Mouse (Mus musculus) heart, adult 2 months (tissue): Measurements from ENCODE around the gene Olfr518. TPM values are rescaled to one million over a fixed set of nuclear protein-coding genes. Genes with fewer than 3 reads are reported as not detected.

Experiments used
- DNase-seq, 2 experiments: peaks; one replicate each; pipeline ENCODE4 v3.0.0; 2021
- H3K27ac ChIP-seq: fragments of 200-600 bp; 2 replicates; pipeline ENCODE4 v1.8.1; 2022
- H3K27me3 ChIP-seq: fragments of 200-500 bp; 2 replicates; pipeline ENCODE4 v1.6.1; 2012; ENCODE audit warnings: mild to moderate bottlenecking, low read length, inconsistent platforms, mixed read lengths; ENCODE audit not compliant: control insufficient read depth, insufficient read depth
- H3K36me3 ChIP-seq: fragments of 200-500 bp; 2 replicates; pipeline ENCODE4 v1.6.1; 2012; ENCODE audit warnings: low read length, inconsistent platforms; ENCODE audit not compliant: control insufficient read depth, insufficient read depth
- H3K4me1 ChIP-seq: fragments of 200-500 bp; 2 replicates; pipeline ENCODE4 v1.6.1; 2011; ENCODE audit warnings: low read length; ENCODE audit not compliant: control insufficient read depth, insufficient read depth
- H3K4me3 ChIP-seq: fragments of 200-600 bp; 2 replicates; pipeline ENCODE4 v1.8.1; 2022
- H3K79me2 ChIP-seq: fragments of 200-500 bp; replicated peaks from 2 replicates; pipeline ENCODE4 v1.6.1; 2012; ENCODE audit warnings: mild to moderate bottlenecking, inconsistent platforms, low read length, moderate library complexity, mixed read lengths; ENCODE audit not compliant: control insufficient read depth, insufficient read depth
- H3K9ac ChIP-seq: fragments of 200-500 bp; 2 replicates; pipeline ENCODE4 v1.6.1; 2012; ENCODE audit warnings: low read depth, mild to moderate bottlenecking, control low read depth, inconsistent platforms, low read length, mixed read lengths
- CTCF ChIP-seq: fragments of 200-600 bp; IDR thresholded peaks from 2 replicates; pipeline ENCODE4 v1.8.1; 2022; ENCODE audit warnings: antibody characterized with exemption, mild to moderate bottlenecking, moderate library complexity
- EP300 ChIP-seq: fragments of 200-500 bp; IDR thresholded peaks from 2 replicates; pipeline ENCODE4 v1.6.1; 2011; ENCODE audit warnings: low read depth, low read length, control low read depth; ENCODE audit not compliant: insufficient read depth
- POLR2A ChIP-seq: fragments of 200-500 bp; IDR thresholded peaks from 2 replicates; pipeline ENCODE4 v1.6.1; 2011; ENCODE audit warnings: mild to moderate bottlenecking, low read depth, low read length, control low read depth; ENCODE audit not compliant: insufficient read depth
- WGBS: fragments of 180-500 bp; shearing (Covaris S2); methylation state at CpG from one replicate; pipeline ENCODE4 v1.1.7; 2018; 5-methylcytosine and 5-hydroxymethylcytosine counted together
- intact Hi-C: fragments of 180-260 bp; cut with DNase I; formaldehyde crosslinking; loops from one replicate; pipeline ENCODE4 v1.15.1; 2025
- polyA plus RNA-seq: library from polyadenylated mRNA; depleted of rRNA; stranded (reverse); fragments of >200 nt; gene quantifications from 2 replicates; pipeline ENCODE4 v1.2.3, GENCODE M21; 2012; rRNA removed
- total RNA-seq, 2 experiments: library from RNA; stranded (reverse); gene quantifications; 2 replicates each; pipeline ENCODE4 v1.2.3; 2021

Olfr518 gene
- total and polyA plus RNA-seq, 3 experiments = not detected

- no peak for TF ChIP-seq EP300
- TF ChIP-seq POLR2A = no peak
- TF ChIP-seq CTCF = no peak
- Histone ChIP-seq H3K9ac (no peak overlapping the region), H3K4me1 (no peaks in the 10 kb centered on the region), H3K79me2 (no peaks in the 10 kb centered on the region), H3K36me3 (no peaks in the 10 kb centered on the region), H3K27me3 (no peaks in the 10 kb centered on the region), H3K4me3 (no peak overlapping the region), H3K27ac (no peak overlapping the region)
- DNase-seq = no peak
- intact Hi-C loops = no loop called here
- WGBS = 74% methylated on average over 2 of the region's 2 CpGs
Observed at GRCm38 (mm10) chr7:108903969-108904368, 19.2 kb upstream of the Olfr518 start.

- Histone ChIP-seq H3K9ac (no peak within 1 kb of the TSS), H3K36me3 (no peaks in the 10 kb centered on the region), H3K27me3 (no peaks in the 10 kb centered on the region), H3K4me1 (no peaks in the 10 kb centered on the region), H3K79me2 (no peaks in the 10 kb centered on the region), H3K27ac (no peak within 1 kb of the TSS), H3K4me3 (no peak within 1 kb of the TSS)
- intact Hi-C loops = no loop called here
- no peak for DNase-seq
- 74% methylated on average over 5 of the region's 5 CpGs for WGBS
- TF ChIP-seq POLR2A (no peak), EP300 (no peak), CTCF (no peak)
Observed at GRCm38 (mm10) chr7:108894320-108894719, 9.5 kb upstream of the Olfr518 start, which contains the start of gene Olfr519. Gene Olfr519 (minus strand): TSS chr7:108894420.

GRCm38 (mm10) chr7:108872279-108872678 is 12.5 kb downstream of the Olfr518 start, which contains the start of gene Olfr517:
Gene Olfr517 (minus strand): TSS chr7:108872379.
- H3K79me2 ChIP-seq = no peaks in the 10 kb centered on the region
- H3K4me3 ChIP-seq = no peak within 1 kb of the TSS
- H3K36me3 ChIP-seq = no peaks in the 10 kb centered on the region
- WGBS = 47% methylated on average over 2 of the region's 2 CpGs
- DNase-seq = no peak
- no peak within 1 kb of the TSS for H3K27ac ChIP-seq
- intact Hi-C loops = no loop called here
- TF ChIP-seq CTCF (no peak), POLR2A (no peak), EP300 (no peak)
- H3K27me3 ChIP-seq = no peaks in the 10 kb centered on the region
- H3K9ac ChIP-seq = no peak within 1 kb of the TSS
- no peaks in the 10 kb centered on the region for H3K4me1 ChIP-seq

- no peaks in the 10 kb centered on the region for H3K79me2 ChIP-seq
- intact Hi-C loops = loop anchor here (2.0 to 5.0 kb wide), 2 partner anchors 47 to 84 kb away; partner anchors contain the start of gene Eif3f
- no peak within 1 kb of the TSS for H3K4me3 ChIP-seq
- DNase-seq = no peak
- H3K9ac ChIP-seq = no peak within 1 kb of the TSS
- H3K36me3 ChIP-seq = no peaks in the 10 kb centered on the region
- 79% methylated on average over 2 of the region's 2 CpGs for WGBS
- no peaks in the 10 kb centered on the region for H3K4me1 ChIP-seq
- no peaks in the 10 kb centered on the region for H3K27me3 ChIP-seq
- TF ChIP-seq CTCF = no peak
- H3K27ac ChIP-seq = no peak within 1 kb of the TSS
Observed at GRCm38 (mm10) chr7:108850429-108850828, 34.4 kb downstream of the Olfr518 start, which contains the start of gene Olfr516. Gene Olfr516 (minus strand): TSS chr7:108850529.

Other genes with a start within 250 kb of the Olfr518 start
- not detected for gene Olfr509, start 233.1 kb downstream of the Olfr518 start, total RNA-seq
- not detected in 2 replicates for gene Olfr509, start 233.1 kb downstream of the Olfr518 start, polyA plus RNA-seq
- not detected for gene Olfr510, start 218.6 kb downstream of the Olfr518 start, total RNA-seq
- gene Olfr510, start 218.6 kb downstream of the Olfr518 start, polyA plus RNA-seq = not detected in 2 replicates
- gene Olfr512, start 171.7 kb downstream of the Olfr518 start, total RNA-seq = not detected
- not detected in 2 replicates for gene Olfr512, start 171.7 kb downstream of the Olfr518 start, polyA plus RNA-seq
- not detected for gene Olfr513, start 134.0 kb downstream of the Olfr518 start, total RNA-seq
- gene Olfr513, start 134.0 kb downstream of the Olfr518 start, polyA plus RNA-seq = not detected in 2 replicates
- gene Olfr514, start 59.0 kb downstream of the Olfr518 start, total RNA-seq = not detected
- gene Olfr514, start 59.0 kb downstream of the Olfr518 start, polyA plus RNA-seq = not detected in 2 replicates
- gene Olfr516, start 34.5 kb downstream of the Olfr518 start, total RNA-seq = not detected
- not detected in 2 replicates for gene Olfr516, start 34.5 kb downstream of the Olfr518 start, polyA plus RNA-seq
- gene Olfr517, start 12.6 kb downstream of the Olfr518 start, total RNA-seq = not detected
- gene Olfr517, start 12.6 kb downstream of the Olfr518 start, polyA plus RNA-seq = not detected in 2 replicates
- not detected for gene Olfr519, start 9.4 kb upstream of the Olfr518 start, total RNA-seq
- not detected in 2 replicates for gene Olfr519, start 9.4 kb upstream of the Olfr518 start, polyA plus RNA-seq
- gene Nlrp10, start 45.2 kb upstream of the Olfr518 start, total RNA-seq = 10 to 100 TPM; 17.4 to 21.0 TPM
- 8.1 and 14.4 TPM in 2 replicates for gene Nlrp10, start 45.2 kb upstream of the Olfr518 start, polyA plus RNA-seq
- 10 to 100 TPM; 78.6 to 97.2 TPM for gene Eif3f, start 49.4 kb upstream of the Olfr518 start, total RNA-seq
- 72.1 and 72.8 TPM in 2 replicates for gene Eif3f, start 49.4 kb upstream of the Olfr518 start, polyA plus RNA-seq
- under 1 TPM; 0.26 to 0.52 TPM for gene Tub, start 65.3 kb upstream of the Olfr518 start, total RNA-seq
- gene Tub, start 65.3 kb upstream of the Olfr518 start, polyA plus RNA-seq = 0.45 and 1.2 TPM in 2 replicates
- 1 to 10 TPM; 1.1 to 1.9 TPM for gene Ric3, start 198.3 kb upstream of the Olfr518 start, total RNA-seq
- gene Ric3, start 198.3 kb upstream of the Olfr518 start, polyA plus RNA-seq = 0.57 and 0.79 TPM in 2 replicates